Mouse (Mus musculus): ENCODE results near the gene Ncoa6. TPM values are rescaled to one million over a fixed set of nuclear protein-coding genes. Genes with fewer than 3 reads are reported as not detected.
A peak's percentile ranks its signal among the peaks of the same experiment; 100 is the strongest.

Ncoa6 gene
- total RNA-seq, 1 experiment from 2014 or later, result 12.5 TPM

GRCm38 (mm10) chr2:155381643-155382331 is 91.9 kb downstream of the Ncoa6 start:
- peak; percentile 80 to 81 for ATAC-seq (replicated peaks in 1 of 2; ENCODE audit: insufficient read depth in 1 of 2, low FRiP score in 2 of 2, low TSS enrichment in 1 of 2, low read depth in 1 of 2, poor library complexity in 2 of 2, severe bottlenecking in 2 of 2)

DNA sequence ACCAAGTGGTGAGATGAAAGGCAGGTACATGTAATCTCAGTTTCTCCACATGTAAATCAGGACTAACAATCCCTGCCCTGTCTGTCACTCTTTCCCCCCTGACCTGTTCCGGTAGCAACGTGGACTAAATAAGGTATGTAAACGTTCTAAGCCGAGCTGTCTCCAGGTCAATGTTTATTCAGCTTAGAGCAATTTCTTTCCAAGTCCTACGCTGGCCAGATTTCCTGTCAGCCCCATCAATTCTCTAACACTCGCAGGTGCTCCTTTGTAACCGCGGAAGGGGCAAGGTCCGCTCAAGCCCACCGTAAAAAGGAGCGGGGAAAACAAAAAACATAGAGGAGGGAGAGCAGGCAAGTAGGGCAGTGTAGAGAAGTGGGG is 92.6 kb downstream of the Ncoa6 start:
- ATAC-seq (replicated peaks in 1 of 2; ENCODE audit: insufficient read depth in 1 of 2, low FRiP score in 2 of 2, low TSS enrichment in 1 of 2, low read depth in 1 of 2, poor library complexity in 2 of 2, severe bottlenecking in 2 of 2), result no peak

- ATAC-seq (replicated peaks in 1 of 2; ENCODE audit: insufficient read depth in 1 of 2, low FRiP score in 2 of 2, low TSS enrichment in 1 of 2, low read depth in 1 of 2, poor library complexity in 2 of 2, severe bottlenecking in 2 of 2), result no peak
Observed at GRCm38 (mm10) chr2:155380261-155381059, 93.2 kb downstream of the Ncoa6 start, which contains the start of gene Trp53inp2. Gene Trp53inp2 (plus strand): TSS chr2:155381059.

DNA sequence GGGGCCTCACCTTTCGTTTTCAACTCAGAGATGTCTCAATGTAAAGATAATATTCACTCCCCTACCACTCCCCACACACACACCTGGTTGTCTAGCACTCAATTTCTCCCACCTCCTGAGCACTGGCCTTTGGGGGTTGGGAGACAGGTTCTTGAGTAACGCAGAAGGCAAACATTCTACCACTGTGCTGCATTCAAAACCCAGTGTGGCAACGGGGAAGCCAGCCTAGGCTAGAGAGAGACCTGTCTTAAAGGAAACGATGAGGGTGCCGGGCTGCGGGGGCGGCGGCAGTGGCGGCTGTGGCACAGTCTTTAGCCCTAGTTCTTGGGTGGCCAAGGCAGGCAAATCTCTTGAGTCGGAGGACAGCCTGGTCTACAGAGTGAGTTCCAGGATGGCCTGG is 97.5 kb downstream of the Ncoa6 start:
- ATAC-seq (replicated peaks in 1 of 2; ENCODE audit: insufficient read depth in 1 of 2, low FRiP score in 2 of 2, low TSS enrichment in 1 of 2, low read depth in 1 of 2, poor library complexity in 2 of 2, severe bottlenecking in 2 of 2), result no peak

DNA sequence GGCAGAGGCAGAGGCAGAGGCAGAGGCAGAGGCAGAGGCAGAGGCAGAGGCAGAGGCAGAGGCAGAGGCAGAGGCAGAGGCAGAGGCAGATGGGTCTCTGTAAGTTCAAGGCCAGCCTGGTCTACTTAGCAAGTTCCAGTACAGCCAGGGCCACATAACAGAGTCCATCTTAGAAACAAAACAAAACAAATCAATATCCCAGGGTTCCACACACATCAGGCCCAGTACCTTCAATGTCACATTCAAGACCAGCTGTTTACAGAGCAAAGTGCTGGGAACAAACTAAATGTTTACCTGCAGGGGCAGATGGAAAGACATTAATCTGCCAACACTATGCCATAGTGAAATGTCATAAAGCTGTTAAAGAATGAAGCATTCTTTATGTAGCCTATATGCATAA is 99.2 kb downstream of the Ncoa6 start:
- no peak for ATAC-seq (replicated peaks in 1 of 2; ENCODE audit: insufficient read depth in 1 of 2, low FRiP score in 2 of 2, low TSS enrichment in 1 of 2, low read depth in 1 of 2, poor library complexity in 2 of 2, severe bottlenecking in 2 of 2)

- ATAC-seq (replicated peaks in 1 of 2; ENCODE audit: insufficient read depth in 1 of 2, low FRiP score in 2 of 2, low TSS enrichment in 1 of 2, low read depth in 1 of 2, poor library complexity in 2 of 2, severe bottlenecking in 2 of 2), result no peak
Observed at GRCm38 (mm10) chr2:155373886-155374285, 99.8 kb downstream of the Ncoa6 start.

GRCm38 (mm10) chr2:155373302-155373701 is 100.4 kb downstream of the Ncoa6 start:
- ATAC-seq (replicated peaks in 1 of 2; ENCODE audit: insufficient read depth in 1 of 2, low FRiP score in 2 of 2, low TSS enrichment in 1 of 2, low read depth in 1 of 2, poor library complexity in 2 of 2, severe bottlenecking in 2 of 2), result peak in 1 of 2 experiments; percentile 17; a peak in 1 of 4 replicates

GRCm38 (mm10) chr2:155372451-155372850 is 101.2 kb downstream of the Ncoa6 start:
- no peak for ATAC-seq (replicated peaks in 1 of 2; ENCODE audit: insufficient read depth in 1 of 2, low FRiP score in 2 of 2, low TSS enrichment in 1 of 2, low read depth in 1 of 2, poor library complexity in 2 of 2, severe bottlenecking in 2 of 2)

- ATAC-seq (replicated peaks in 1 of 2; ENCODE audit: insufficient read depth in 1 of 2, low FRiP score in 2 of 2, low TSS enrichment in 1 of 2, low read depth in 1 of 2, poor library complexity in 2 of 2, severe bottlenecking in 2 of 2), result peak in 1 of 2 experiments; percentile 24; a peak in 1 of 4 replicates
Observed at GRCm38 (mm10) chr2:155369333-155369883, 104.3 kb downstream of the Ncoa6 start.

DNA sequence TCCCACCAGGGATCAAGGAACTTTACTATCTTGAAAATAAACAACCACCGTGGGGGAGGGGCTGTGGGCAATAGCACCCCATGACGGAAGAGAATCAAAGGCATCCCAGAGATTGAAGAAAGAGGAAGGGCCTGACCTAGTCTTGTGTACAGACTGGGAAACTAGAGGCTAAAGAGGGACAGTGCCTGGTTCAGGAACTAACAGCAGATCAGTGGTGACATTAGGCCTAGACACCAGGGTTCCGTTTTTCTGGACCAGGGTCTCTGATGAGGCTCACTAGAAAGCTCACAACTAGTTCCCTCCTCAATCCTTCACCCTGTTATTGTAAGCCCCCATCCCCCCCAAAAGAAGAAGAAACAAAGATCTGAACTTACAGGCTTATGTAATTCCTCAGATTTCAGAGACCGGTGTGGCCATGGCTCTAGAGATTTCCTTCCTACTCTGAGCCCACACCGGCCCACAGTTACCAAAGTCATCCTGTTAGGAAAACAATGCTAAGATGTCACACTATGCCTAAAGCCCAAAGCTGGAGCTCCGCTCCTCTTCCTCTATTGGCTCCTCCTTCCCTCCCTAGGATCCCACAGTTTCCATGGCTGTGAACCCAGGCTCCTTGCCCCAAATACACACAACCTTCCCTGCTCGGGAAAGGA is 105.9 kb downstream of the Ncoa6 start:
- ATAC-seq (replicated peaks in 1 of 2; ENCODE audit: insufficient read depth in 1 of 2, low FRiP score in 2 of 2, low TSS enrichment in 1 of 2, low read depth in 1 of 2, poor library complexity in 2 of 2, severe bottlenecking in 2 of 2), result peak; percentile 24 to 74; a peak in 2 of 4 replicates

- ATAC-seq (replicated peaks in 1 of 2; ENCODE audit: insufficient read depth in 1 of 2, low FRiP score in 2 of 2, low TSS enrichment in 1 of 2, low read depth in 1 of 2, poor library complexity in 2 of 2, severe bottlenecking in 2 of 2), result 0 out of 4 replicates have a peak, but pooled peaks of 1 of the 2 experiments have one; percentile 3
Observed at GRCm38 (mm10) chr2:155357686-155358399, 115.9 kb downstream of the Ncoa6 start.

DNA sequence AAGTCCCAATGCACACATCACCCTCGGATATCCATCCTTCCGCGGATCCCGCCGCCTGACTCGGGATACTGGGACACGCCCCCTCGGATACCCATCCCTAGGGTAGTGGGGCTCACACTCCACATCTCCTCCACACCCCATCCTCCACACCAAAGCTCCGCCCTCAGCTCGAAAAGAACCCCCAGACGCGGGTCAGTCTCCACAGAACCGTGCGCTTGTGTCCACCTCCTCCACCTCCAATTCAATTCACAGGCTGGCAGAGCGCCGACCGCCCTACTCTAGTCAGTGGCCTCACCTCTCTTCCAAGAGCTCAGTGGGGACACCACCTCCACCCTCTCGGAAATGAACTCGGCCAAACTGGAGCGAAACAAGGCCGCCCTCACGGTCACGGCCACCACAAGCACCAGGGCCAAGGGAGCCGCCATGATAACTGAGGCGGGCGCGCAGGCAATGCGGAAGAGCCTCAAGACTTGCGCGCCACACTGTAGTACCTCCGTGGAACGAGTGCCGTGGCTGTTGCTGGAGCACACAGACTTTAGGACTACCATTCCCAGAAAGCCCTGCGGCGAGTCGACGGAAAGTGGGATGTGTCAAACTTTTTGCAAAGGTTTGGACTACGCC is 116.6 kb downstream of the Ncoa6 start, which contains the start of gene Pigu:
Gene Pigu, minus strand, starts transcription at position 460 of the 621 bp plus-strand sequence.
- ATAC-seq (replicated peaks in 1 of 2; ENCODE audit: insufficient read depth in 1 of 2, low FRiP score in 2 of 2, low TSS enrichment in 1 of 2, low read depth in 1 of 2, poor library complexity in 2 of 2, severe bottlenecking in 2 of 2), result peak; percentile 100

DNA sequence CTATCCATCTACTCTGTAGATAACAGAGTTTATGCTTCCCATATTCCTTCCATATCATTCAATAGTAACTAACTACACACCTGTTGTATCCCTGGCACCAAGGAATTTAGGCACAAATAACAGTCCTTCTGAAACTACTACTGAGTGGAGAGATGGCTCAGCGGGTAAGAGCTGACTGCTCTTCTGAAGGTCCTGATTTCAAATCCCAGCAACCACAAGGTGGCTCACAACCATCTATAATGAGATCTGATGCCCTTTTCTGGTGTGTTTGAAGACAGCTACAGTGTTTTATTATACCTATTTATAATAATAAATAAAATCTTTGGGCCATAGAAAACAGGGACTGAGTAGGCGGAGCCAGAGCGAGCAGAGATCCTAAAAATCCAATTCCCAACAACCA is 119.3 kb downstream of the Ncoa6 start:
- no peak for ATAC-seq (replicated peaks in 1 of 2; ENCODE audit: insufficient read depth in 1 of 2, low FRiP score in 2 of 2, low TSS enrichment in 1 of 2, low read depth in 1 of 2, poor library complexity in 2 of 2, severe bottlenecking in 2 of 2)

DNA sequence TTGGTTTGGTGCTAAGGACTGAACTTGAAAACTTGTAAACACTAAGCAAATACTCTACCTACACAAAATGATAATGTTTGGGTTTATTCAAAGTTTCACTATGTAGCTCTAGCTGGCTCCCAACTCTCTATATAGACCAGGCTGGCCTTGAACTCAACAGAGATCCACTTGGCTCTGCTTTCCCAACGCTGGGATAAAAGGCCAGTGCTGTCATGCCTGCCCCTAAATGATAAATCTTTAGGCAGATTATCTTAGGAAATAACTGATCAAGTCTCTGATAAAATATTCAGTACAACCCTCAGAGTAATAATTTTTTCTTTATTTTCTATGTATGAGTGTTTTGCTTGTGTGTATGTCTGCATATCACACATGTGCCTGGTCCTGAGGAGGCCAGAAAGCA is 127.0 kb downstream of the Ncoa6 start:
- ATAC-seq (replicated peaks in 1 of 2; ENCODE audit: insufficient read depth in 1 of 2, low FRiP score in 2 of 2, low TSS enrichment in 1 of 2, low read depth in 1 of 2, poor library complexity in 2 of 2, severe bottlenecking in 2 of 2), result no peak

All from hematopoietic stem cell, adult 5-6 weeks (primary cell).